Mouse (Mus musculus): ENCODE results near the gene Isyna1. TPM values are rescaled to one million over a fixed set of nuclear protein-coding genes. Genes with fewer than 3 reads are reported as not detected.
"Not testable (repeated sequence)": the region's sequence is repeated elsewhere in the genome, so short reads cannot be mapped to it uniquely, and the experiment has no call there.

Isyna1 gene
- polyA plus RNA-seq, 1 experiment: 7.7 TPM

- Histone ChIP-seq H3K4me1 (ENCODE audit: control insufficient read depth, insufficient read depth, insufficient read length, low read length) (peaks cover 68% of the 10 kb centered on the region), H3K27ac (replicated peaks; ENCODE audit: low read depth, low read length) (no peak overlapping the region), H3K4me3 (ENCODE audit: insufficient read depth, low read depth, low read length) (no peak overlapping the region)
These were observed 31.4 kb upstream of the Isyna1 start for GRCm38 (mm10) chr8:70562802-70563201.

GRCm38 (mm10) chr8:70563763-70564387 is 30.3 kb upstream of the Isyna1 start:
- no peak overlapping the region for H3K4me3 ChIP-seq (ENCODE audit: insufficient read depth, low read depth, low read length)
- H3K4me1 ChIP-seq (ENCODE audit: control insufficient read depth, insufficient read depth, insufficient read length, low read length): peaks cover 61% of the 10 kb centered on the region
- no peak overlapping the region for H3K27ac ChIP-seq (replicated peaks; ENCODE audit: low read depth, low read length)

- Histone ChIP-seq H3K4me1 (ENCODE audit: control insufficient read depth, insufficient read depth, insufficient read length, low read length) (peaks cover 59% of the 10 kb centered on the region), H3K4me3 (ENCODE audit: insufficient read depth, low read depth, low read length) (no peak overlapping the region), H3K27ac (replicated peaks; ENCODE audit: low read depth, low read length) (0 out of 2 replicates have a peak overlapping the region, but pooled peaks have one; percentile 3)
These were observed 29.4 kb upstream of the Isyna1 start for GRCm38 (mm10) chr8:70564696-70565235.

- H3K4me3 ChIP-seq (ENCODE audit: insufficient read depth, low read depth, low read length): no peak overlapping the region
- H3K4me1 ChIP-seq (ENCODE audit: control insufficient read depth, insufficient read depth, insufficient read length, low read length): peaks cover 59% of the 10 kb centered on the region
- no peak overlapping the region for H3K27ac ChIP-seq (replicated peaks; ENCODE audit: low read depth, low read length)
These were observed 28.6 kb upstream of the Isyna1 start for GRCm38 (mm10) chr8:70565561-70565960.

GRCm38 (mm10) chr8:70570360-70570759 is 23.8 kb upstream of the Isyna1 start:
- no peak overlapping the region for H3K4me3 ChIP-seq (ENCODE audit: insufficient read depth, low read depth, low read length)
- no peak overlapping the region for H3K27ac ChIP-seq (replicated peaks; ENCODE audit: low read depth, low read length)
- H3K4me1 ChIP-seq (ENCODE audit: control insufficient read depth, insufficient read depth, insufficient read length, low read length): peaks cover 37% of the 10 kb centered on the region

- Histone ChIP-seq H3K4me1 (ENCODE audit: control insufficient read depth, insufficient read depth, insufficient read length, low read length) (peaks cover 35% of the 10 kb centered on the region), H3K27ac (replicated peaks; ENCODE audit: low read depth, low read length) (no peak overlapping the region), H3K4me3 (ENCODE audit: insufficient read depth, low read depth, low read length) (no peak overlapping the region)
These were observed 23.2 kb upstream of the Isyna1 start for GRCm38 (mm10) chr8:70570990-70571389.

- no peak overlapping the region for H3K4me3 ChIP-seq (ENCODE audit: insufficient read depth, low read depth, low read length)
- H3K27ac ChIP-seq (replicated peaks; ENCODE audit: low read depth, low read length): 0 out of 2 replicates have a peak overlapping the region, but pooled peaks have one; percentile 35
- peaks cover 35% of the 10 kb centered on the region for H3K4me1 ChIP-seq (ENCODE audit: control insufficient read depth, insufficient read depth, insufficient read length, low read length)
These were observed 19.9 kb upstream of the Isyna1 start for GRCm38 (mm10) chr8:70574302-70574701.

- no peak overlapping the region for H3K4me3 ChIP-seq (ENCODE audit: insufficient read depth, low read depth, low read length)
- H3K27ac ChIP-seq (replicated peaks; ENCODE audit: low read depth, low read length): peak overlapping the region; percentile 53
- peaks cover 31% of the 10 kb centered on the region for H3K4me1 ChIP-seq (ENCODE audit: control insufficient read depth, insufficient read depth, insufficient read length, low read length)
These were observed 19.3 kb upstream of the Isyna1 start for GRCm38 (mm10) chr8:70574915-70575314.

- Histone ChIP-seq H3K27ac (replicated peaks; ENCODE audit: low read depth, low read length) (no peak overlapping the region), H3K4me3 (ENCODE audit: insufficient read depth, low read depth, low read length) (no peak overlapping the region), H3K4me1 (ENCODE audit: control insufficient read depth, insufficient read depth, insufficient read length, low read length) (peaks cover 16% of the 10 kb centered on the region)
These were observed 17.0 kb upstream of the Isyna1 start for GRCm38 (mm10) chr8:70577207-70577606.

GRCm38 (mm10) chr8:70583476-70584387 is 10.4 kb upstream of the Isyna1 start:
- no peaks in the 10 kb centered on the region; the same call in 1 of the 2 replicates for H3K4me1 ChIP-seq (ENCODE audit: control insufficient read depth, insufficient read depth, insufficient read length, low read length)
- H3K4me3 ChIP-seq (ENCODE audit: insufficient read depth, low read depth, low read length): no peak overlapping the region
- no peak overlapping the region for H3K27ac ChIP-seq (replicated peaks; ENCODE audit: low read depth, low read length)

- Histone ChIP-seq H3K4me1 (ENCODE audit: control insufficient read depth, insufficient read depth, insufficient read length, low read length) (no peaks in the 10 kb centered on the region; the same call in 1 of the 2 replicates), H3K27ac (replicated peaks; ENCODE audit: low read depth, low read length) (no peak overlapping the region), H3K4me3 (ENCODE audit: insufficient read depth, low read depth, low read length) (no peak overlapping the region)
These were observed 9.4 kb upstream of the Isyna1 start for GRCm38 (mm10) chr8:70584606-70585257.

- no peaks in the 10 kb centered on the region; the same call in 1 of the 2 replicates for H3K4me1 ChIP-seq (ENCODE audit: control insufficient read depth, insufficient read depth, insufficient read length, low read length)
- no peak overlapping the region for H3K4me3 ChIP-seq (ENCODE audit: insufficient read depth, low read depth, low read length)
- H3K27ac ChIP-seq (replicated peaks; ENCODE audit: low read depth, low read length): no peak overlapping the region
These were observed 8.9 kb upstream of the Isyna1 start for GRCm38 (mm10) chr8:70585258-70585652.

- not testable (repeated sequence) for H3K4me1 ChIP-seq (ENCODE audit: control insufficient read depth, insufficient read depth, insufficient read length, low read length); H3K4me3 ChIP-seq (ENCODE audit: insufficient read depth, low read depth, low read length); H3K27ac ChIP-seq (replicated peaks; ENCODE audit: low read depth, low read length)
These were observed 6.2 kb upstream of the Isyna1 start for GRCm38 (mm10) chr8:70587955-70588354.

- Histone ChIP-seq H3K27ac (replicated peaks; ENCODE audit: low read depth, low read length) (no peak overlapping the region), H3K4me3 (ENCODE audit: insufficient read depth, low read depth, low read length) (no peak overlapping the region), H3K4me1 (ENCODE audit: control insufficient read depth, insufficient read depth, insufficient read length, low read length) (peaks cover 7% of the 10 kb centered on the region; the same call in 1 of the 2 replicates)
These were observed 2.6 kb upstream of the Isyna1 start for GRCm38 (mm10) chr8:70591569-70591968.

GRCm38 (mm10) chr8:70593173-70593572 is 1.0 kb upstream of the Isyna1 start:
- Histone ChIP-seq H3K4me3 (ENCODE audit: insufficient read depth, low read depth, low read length) (0 out of 2 replicates have a peak overlapping the region, but pooled peaks have one; percentile 27), H3K4me1 (ENCODE audit: control insufficient read depth, insufficient read depth, insufficient read length, low read length) (peaks cover 7% of the 10 kb centered on the region; the same call in 1 of the 2 replicates), H3K27ac (replicated peaks; ENCODE audit: low read depth, low read length) (no peak overlapping the region)
